Mouse (Mus musculus): ENCODE measurements around the gene Gm14410.
"Not testable (repeated sequence)": the region's sequence is repeated elsewhere in the genome, so short reads cannot be mapped to it uniquely, and the experiment has no call there.

Gene Gm14410

DNA sequence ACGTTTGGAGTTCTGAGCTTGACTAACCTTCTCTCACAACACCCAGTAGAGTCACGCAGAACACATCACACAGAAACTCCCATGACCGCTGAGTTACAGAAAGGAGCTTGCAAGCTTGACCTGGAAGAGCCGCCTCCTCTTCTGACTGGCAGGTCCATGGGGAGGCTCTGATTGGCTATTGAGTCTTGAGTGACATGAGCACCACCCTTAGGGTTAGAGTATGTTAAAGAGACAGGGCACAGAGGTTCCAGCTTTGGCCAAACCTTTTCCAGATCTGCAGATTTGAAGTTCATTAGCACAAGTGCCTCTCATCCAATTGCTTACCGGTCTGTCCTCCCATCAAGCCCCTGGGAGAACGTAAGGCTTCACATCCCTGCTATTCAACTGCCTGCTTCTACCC lies at the start of gene Gm14410:
Gm14410 (minus strand) TSS at position 81 of the 400 bp plus-strand sequence.
- peak; percentile 87 for DNase-seq (ENCODE audit: low spot score)

- not testable (repeated sequence) for DNase-seq (ENCODE audit: low spot score)
These were observed 41.2 kb upstream of the Gm14410 start for GRCm38 (mm10) chr2:177247449-177247848.

DNA sequence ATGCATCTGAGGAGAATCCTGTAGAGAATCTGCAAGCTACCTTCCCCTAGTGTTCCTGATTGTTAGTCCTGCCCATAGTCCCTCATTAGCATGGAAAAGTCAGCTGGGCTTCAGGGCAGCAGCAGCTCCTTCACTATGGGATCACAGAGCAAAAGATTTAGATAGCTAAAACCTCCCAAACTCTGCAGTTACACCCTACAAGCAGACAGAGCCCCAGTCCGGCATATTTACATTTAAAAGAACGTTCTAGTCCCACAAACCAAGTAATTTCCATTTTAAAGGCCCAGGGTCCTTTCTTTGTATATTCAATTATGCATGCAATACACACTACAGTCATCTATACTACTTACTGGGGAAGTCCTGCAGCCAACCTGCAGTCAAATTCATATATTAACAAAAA lies 24.2 kb upstream of the Gm14410 start:
- not testable (repeated sequence) for DNase-seq (ENCODE audit: low spot score)

- DNase-seq (ENCODE audit: low spot score): not testable (repeated sequence)
These were observed 33.5 kb downstream of the Gm14410 start for GRCm38 (mm10) chr2:177172749-177173148.

Measured in urinary bladder, postnatal 14 days (tissue).